Mouse (Mus musculus): ENCODE data around the gene Samsn1. TPM values are rescaled to one million over a fixed set of nuclear protein-coding genes. Genes with fewer than 3 reads are reported as not detected.

The Samsn1 gene
- polyA plus RNA-seq, 1 experiment from 2014 or later = 2.2 TPM

DNA sequence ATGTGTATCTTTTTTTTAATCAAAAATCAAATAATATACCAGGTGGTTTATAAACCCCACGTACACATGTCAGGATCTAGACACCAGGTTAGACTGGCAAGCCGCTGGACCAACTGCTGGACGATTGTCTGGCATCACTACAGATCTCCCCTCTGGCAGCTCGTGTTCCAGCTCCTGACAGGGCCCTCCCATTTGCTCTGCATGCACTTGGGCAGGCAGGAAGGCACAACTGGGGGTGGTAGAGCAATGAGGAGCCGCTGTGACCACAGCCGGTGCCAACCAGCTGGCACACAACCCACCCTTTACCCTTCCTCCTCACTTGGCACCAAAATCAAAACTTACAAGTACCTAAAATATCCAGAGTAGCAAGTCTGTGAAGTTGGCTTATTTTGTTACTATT lies 156.6 kb downstream of the Samsn1 start:
- Histone ChIP-seq H3K36me3 (no peaks in the 10 kb centered on the region), H3K27me3 (no peaks in the 10 kb centered on the region), H3K27ac (no peak overlapping the region), H3K4me3 (no peak overlapping the region), H3K4me2 (replicated peaks) (no peak overlapping the region), H3K4me1 (no peaks in the 10 kb centered on the region), H3K9ac (no peak overlapping the region), H3K9me3 (no peaks in the 10 kb centered on the region)
- ATAC-seq (ENCODE audit: insufficient number of reproducible peaks, insufficient read depth, low FRiP score, low TSS enrichment) = no peak
- WGBS = 77% methylated on average over 6 of the region's 6 CpGs

DNA sequence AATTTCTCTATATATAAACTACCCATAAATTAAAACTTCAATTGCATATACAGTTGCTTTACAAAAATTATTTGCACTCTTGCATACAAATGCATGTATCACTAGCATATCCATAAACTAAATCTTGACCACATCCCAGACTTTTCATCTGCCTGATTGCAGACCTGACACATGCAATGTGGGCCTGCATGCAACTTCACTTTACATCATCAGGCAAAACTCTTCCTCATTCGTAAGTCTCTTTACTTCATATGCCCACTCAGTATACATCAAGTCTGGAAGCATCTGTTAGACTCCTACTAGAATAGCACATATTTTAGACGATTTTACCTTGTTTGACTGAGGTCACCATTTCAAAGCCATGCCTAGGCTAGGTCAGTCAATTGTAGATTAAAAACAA lies 157.4 kb downstream of the Samsn1 start:
- H3K36me3 ChIP-seq = no peaks in the 10 kb centered on the region
- H3K9me3 ChIP-seq = no peaks in the 10 kb centered on the region
- 69% methylated on average over 2 of the region's 2 CpGs for WGBS
- no peaks in the 10 kb centered on the region for H3K4me1 ChIP-seq
- ATAC-seq (ENCODE audit: insufficient number of reproducible peaks, insufficient read depth, low FRiP score, low TSS enrichment) = no peak
- no peak overlapping the region for H3K9ac ChIP-seq
- H3K4me2 ChIP-seq (replicated peaks) = no peak overlapping the region
- no peak overlapping the region for H3K4me3 ChIP-seq
- no peak overlapping the region for H3K27ac ChIP-seq
- no peaks in the 10 kb centered on the region for H3K27me3 ChIP-seq

DNA sequence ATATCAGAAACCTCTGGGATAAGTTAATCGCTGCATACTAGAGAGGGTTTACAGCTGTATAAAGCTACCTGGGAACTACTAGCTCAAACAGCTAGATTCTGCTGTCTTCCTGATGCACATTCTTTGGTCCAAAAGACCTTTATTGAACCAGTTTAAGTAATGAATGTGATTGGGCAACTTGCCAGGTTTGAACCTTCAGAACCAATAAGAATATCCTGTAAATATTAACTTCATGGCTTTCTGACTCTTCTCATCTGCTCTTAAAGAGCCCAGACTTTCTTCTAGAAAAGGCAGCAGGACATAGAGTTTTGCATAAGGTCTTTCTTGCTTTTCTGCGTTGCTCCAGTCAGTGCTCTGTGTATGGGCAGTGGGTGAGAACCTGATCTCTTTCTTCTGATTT lies 165.7 kb downstream of the Samsn1 start:
- ATAC-seq (ENCODE audit: insufficient number of reproducible peaks, insufficient read depth, low FRiP score, low TSS enrichment) = no peak

DNA sequence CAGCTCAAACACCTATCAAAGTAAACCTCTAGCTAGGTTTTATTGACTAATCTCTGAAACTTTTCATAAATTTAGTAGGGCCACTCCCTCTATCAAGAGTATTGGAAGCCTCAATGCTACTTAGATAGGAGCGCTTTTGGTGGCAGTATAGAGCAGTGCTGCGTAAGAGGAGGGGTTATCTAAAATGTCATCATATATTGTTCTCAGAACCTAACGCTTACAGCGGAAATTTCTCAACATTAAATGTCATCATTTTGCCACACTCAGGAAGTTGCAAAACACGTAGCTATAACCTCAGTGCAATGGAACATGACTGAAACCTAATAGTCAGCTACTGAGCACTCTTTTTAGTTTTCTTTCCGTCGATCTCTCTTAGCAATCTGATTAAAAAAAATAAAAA lies 166.7 kb downstream of the Samsn1 start:
- H3K36me3 ChIP-seq = no peaks in the 10 kb centered on the region
- no peaks in the 10 kb centered on the region for H3K4me1 ChIP-seq
- no peak overlapping the region for H3K4me2 ChIP-seq (replicated peaks)
- H3K9ac ChIP-seq = no peak overlapping the region
- no peaks in the 10 kb centered on the region for H3K9me3 ChIP-seq
- no peak overlapping the region for H3K27ac ChIP-seq
- H3K27me3 ChIP-seq = no peaks in the 10 kb centered on the region
- no peak for ATAC-seq (ENCODE audit: insufficient number of reproducible peaks, insufficient read depth, low FRiP score, low TSS enrichment)
- H3K4me3 ChIP-seq = no peak overlapping the region
- WGBS = 79% methylated on average over 7 of the region's 7 CpGs

More for the DNA sequence above, 165.7 kb downstream of the Samsn1 start:
- no peak overlapping the region for H3K27ac ChIP-seq
- H3K4me2 ChIP-seq (replicated peaks) = no peak overlapping the region
- H3K4me3 ChIP-seq = no peak overlapping the region
- H3K4me1 ChIP-seq = no peaks in the 10 kb centered on the region
- no peaks in the 10 kb centered on the region for H3K9me3 ChIP-seq
- 78% methylated on average over 2 of the region's 2 CpGs for WGBS
- H3K36me3 ChIP-seq = no peaks in the 10 kb centered on the region
- H3K27me3 ChIP-seq = no peaks in the 10 kb centered on the region
- H3K9ac ChIP-seq = no peak overlapping the region

DNA sequence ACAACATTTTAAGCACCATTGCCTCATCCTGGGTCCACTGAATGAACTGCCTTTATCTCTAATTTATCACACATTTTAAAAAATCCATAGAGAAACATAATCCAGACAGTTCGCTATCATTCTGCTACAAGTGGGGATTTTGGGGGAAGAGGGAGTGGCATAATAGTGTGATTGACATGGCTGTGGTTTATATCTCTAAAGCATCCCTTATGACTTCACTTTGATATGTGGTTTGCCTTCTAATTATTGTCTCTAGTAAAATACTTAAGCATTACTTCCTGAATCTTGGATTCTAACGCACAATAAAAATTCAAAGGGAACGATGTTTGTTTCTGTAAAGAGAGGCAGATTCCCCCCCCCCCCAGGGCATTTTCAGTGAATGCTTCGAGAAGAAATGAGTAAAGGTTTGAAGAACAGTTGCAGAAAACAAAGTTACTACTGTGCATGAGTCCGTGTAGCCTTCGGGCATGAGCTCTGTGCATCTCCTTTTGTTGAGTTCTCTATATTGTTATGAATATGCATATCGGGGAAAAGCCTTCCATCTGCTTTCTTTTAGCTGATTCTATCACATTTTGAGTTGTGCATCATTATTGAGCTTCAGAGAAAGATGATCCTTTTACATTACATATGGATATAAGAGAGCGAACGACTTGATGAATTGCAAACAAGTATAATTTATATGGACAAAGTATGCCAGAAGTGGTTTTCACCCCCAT lies 168.4 kb downstream of the Samsn1 start:
- no peak for ATAC-seq (ENCODE audit: insufficient number of reproducible peaks, insufficient read depth, low FRiP score, low TSS enrichment)
- 76% methylated on average over 9 of the region's 9 CpGs for WGBS
- no peaks in the 10 kb centered on the region for H3K27me3 ChIP-seq
- no peak overlapping the region for H3K4me3 ChIP-seq
- H3K36me3 ChIP-seq = no peaks in the 10 kb centered on the region
- H3K27ac ChIP-seq = no peak overlapping the region
- H3K9ac ChIP-seq = no peak overlapping the region
- no peaks in the 10 kb centered on the region for H3K4me1 ChIP-seq
- no peak overlapping the region for H3K4me2 ChIP-seq (replicated peaks)
- H3K9me3 ChIP-seq = no peaks in the 10 kb centered on the region

DNA sequence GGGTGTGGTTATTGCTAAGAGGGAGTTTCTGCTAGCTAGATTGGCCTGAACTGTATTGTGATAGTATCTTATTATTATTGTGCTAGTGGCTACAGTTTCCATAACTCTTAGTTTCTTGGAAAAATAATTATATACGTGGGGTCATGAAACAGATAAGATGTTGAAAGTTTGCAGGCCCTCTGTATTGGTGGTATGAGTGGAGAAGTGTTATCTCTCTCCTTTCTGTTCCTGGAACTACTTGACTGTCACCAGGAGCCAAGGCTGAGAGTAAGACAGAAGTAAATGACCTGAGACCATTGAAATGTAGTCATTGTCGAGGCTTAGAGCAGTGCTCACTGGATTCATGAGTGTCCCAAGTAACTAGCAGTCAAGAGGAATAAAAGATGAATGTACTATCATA lies 169.6 kb downstream of the Samsn1 start:
- H3K4me2 ChIP-seq (replicated peaks) = no peak overlapping the region
- whole genome bisulfite sequencing = 77% methylated on average over 2 of the region's 2 CpGs
- H3K4me3 ChIP-seq = no peak overlapping the region
- H3K27ac ChIP-seq = no peak overlapping the region
- no peaks in the 10 kb centered on the region for H3K27me3 ChIP-seq
- no peaks in the 10 kb centered on the region for H3K36me3 ChIP-seq
- no peaks in the 10 kb centered on the region for H3K9me3 ChIP-seq
- ATAC-seq (ENCODE audit: insufficient number of reproducible peaks, insufficient read depth, low FRiP score, low TSS enrichment) = no peak
- no peak overlapping the region for H3K9ac ChIP-seq
- H3K4me1 ChIP-seq = no peaks in the 10 kb centered on the region

DNA sequence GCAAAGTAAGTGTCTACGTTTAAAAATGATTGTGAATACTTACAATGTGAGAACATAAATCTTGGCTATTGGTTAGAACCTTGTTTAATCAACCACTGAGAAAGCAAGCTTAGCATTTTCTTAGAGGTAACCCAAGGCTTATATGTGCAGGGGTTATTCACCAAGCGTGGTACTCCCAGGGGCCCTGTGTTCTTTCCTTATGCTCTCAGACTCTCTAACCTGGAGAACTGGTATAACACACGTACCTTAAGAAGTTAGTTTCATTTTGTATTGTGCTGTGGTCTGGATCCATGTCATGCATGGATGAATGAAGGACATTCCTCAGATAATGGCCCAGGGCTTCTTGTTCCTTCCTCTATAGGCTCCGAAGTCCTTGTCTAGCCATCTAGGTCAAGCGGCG lies 173.0 kb downstream of the Samsn1 start:
- no peaks in the 10 kb centered on the region for H3K4me1 ChIP-seq
- no peak overlapping the region for H3K9ac ChIP-seq
- H3K4me2 ChIP-seq (replicated peaks) = no peak overlapping the region
- no peaks in the 10 kb centered on the region for H3K36me3 ChIP-seq
- H3K27me3 ChIP-seq = no peaks in the 10 kb centered on the region
- no peak overlapping the region for H3K27ac ChIP-seq
- H3K9me3 ChIP-seq = no peaks in the 10 kb centered on the region
- no peak for ATAC-seq (ENCODE audit: insufficient number of reproducible peaks, insufficient read depth, low FRiP score, low TSS enrichment)
- H3K4me3 ChIP-seq = no peak overlapping the region
- 84% methylated on average over 6 of the region's 6 CpGs for WGBS

DNA sequence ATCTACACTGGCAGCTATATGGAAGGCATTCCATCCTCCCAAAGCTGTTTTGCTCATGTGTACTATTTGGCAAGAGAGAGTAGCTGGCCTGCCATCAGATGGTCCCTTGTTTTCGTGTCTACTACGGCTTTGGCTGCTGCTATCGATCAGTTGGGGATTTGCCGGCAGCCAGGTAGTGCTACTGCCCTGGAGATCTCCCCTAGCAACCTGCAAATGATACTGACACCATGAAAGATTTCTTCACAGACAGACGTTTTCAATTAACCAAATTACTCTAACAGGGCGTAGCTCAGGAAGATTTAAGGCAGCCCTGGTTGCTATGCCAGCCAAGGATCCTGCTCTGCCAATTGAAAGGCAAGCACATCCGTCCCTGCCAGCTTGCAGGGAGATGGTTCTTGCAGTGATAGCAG lies 178.4 kb downstream of the Samsn1 start:
- H3K4me3 ChIP-seq = no peak overlapping the region
- H3K4me2 ChIP-seq (replicated peaks) = no peak overlapping the region
- no peaks in the 10 kb centered on the region for H3K9me3 ChIP-seq
- H3K36me3 ChIP-seq = no peaks in the 10 kb centered on the region
- 39% methylated on average over 7 of the region's 7 CpGs for WGBS
- no peaks in the 10 kb centered on the region for H3K27me3 ChIP-seq
- ATAC-seq (ENCODE audit: insufficient number of reproducible peaks, insufficient read depth, low FRiP score, low TSS enrichment) = no peak
- no peak overlapping the region for H3K27ac ChIP-seq
- no peak overlapping the region for H3K9ac ChIP-seq
- H3K4me1 ChIP-seq = no peaks in the 10 kb centered on the region

DNA sequence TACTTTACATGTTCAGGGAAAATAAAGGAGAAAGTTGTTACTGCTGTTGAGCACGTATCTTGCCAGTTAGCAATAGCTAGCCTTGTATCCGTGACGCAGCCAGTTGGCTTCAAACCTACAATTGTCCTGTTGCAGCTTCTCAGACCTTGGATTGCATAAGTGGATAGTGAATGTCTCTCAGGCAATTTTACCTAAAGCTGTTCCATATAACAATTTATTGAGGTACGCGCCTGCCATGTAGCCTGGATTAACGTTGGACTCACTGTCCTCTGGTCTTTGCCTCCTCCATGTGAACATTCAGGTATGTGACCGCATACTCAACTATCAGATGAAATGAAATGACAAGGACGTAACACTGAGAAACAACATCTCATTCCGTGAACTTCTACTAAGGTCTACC lies 179.1 kb downstream of the Samsn1 start:
- Histone ChIP-seq H3K36me3 (no peaks in the 10 kb centered on the region), H3K27ac (no peak overlapping the region), H3K9ac (no peak overlapping the region), H3K4me3 (no peak overlapping the region), H3K27me3 (no peaks in the 10 kb centered on the region), H3K4me2 (replicated peaks) (no peak overlapping the region), H3K4me1 (no peaks in the 10 kb centered on the region), H3K9me3 (no peaks in the 10 kb centered on the region)
- ATAC-seq (ENCODE audit: insufficient number of reproducible peaks, insufficient read depth, low FRiP score, low TSS enrichment) = no peak
- WGBS = 94% methylated on average over 9 of the region's 9 CpGs

DNA sequence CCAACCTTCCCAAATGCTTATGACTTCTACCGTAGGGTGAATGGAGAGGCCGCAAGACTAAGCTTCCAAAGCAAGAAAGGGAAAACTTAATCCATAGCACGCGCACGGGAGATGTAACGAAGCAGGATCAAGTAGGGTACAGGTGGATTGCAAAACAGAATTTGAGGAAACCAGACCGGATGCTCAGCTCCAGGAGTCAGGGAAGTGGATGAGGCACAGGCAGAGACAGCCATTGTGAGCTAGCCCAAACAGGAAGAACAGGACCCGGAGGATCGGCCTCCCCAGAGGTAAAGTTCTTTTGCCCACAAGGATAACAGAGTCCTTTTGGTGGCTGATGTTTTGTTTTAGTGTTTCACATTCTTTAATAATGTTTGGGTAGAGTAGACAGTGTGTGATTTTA lies 179.5 kb downstream of the Samsn1 start:
- H3K27ac ChIP-seq = no peak overlapping the region
- H3K27me3 ChIP-seq = no peaks in the 10 kb centered on the region
- WGBS = 83% methylated on average over 9 of the region's 9 CpGs
- no peak for ATAC-seq (ENCODE audit: insufficient number of reproducible peaks, insufficient read depth, low FRiP score, low TSS enrichment)
- no peaks in the 10 kb centered on the region for H3K4me1 ChIP-seq
- H3K4me3 ChIP-seq = no peak overlapping the region
- H3K4me2 ChIP-seq (replicated peaks) = no peak overlapping the region
- no peaks in the 10 kb centered on the region for H3K36me3 ChIP-seq
- no peaks in the 10 kb centered on the region for H3K9me3 ChIP-seq
- no peak overlapping the region for H3K9ac ChIP-seq

DNA sequence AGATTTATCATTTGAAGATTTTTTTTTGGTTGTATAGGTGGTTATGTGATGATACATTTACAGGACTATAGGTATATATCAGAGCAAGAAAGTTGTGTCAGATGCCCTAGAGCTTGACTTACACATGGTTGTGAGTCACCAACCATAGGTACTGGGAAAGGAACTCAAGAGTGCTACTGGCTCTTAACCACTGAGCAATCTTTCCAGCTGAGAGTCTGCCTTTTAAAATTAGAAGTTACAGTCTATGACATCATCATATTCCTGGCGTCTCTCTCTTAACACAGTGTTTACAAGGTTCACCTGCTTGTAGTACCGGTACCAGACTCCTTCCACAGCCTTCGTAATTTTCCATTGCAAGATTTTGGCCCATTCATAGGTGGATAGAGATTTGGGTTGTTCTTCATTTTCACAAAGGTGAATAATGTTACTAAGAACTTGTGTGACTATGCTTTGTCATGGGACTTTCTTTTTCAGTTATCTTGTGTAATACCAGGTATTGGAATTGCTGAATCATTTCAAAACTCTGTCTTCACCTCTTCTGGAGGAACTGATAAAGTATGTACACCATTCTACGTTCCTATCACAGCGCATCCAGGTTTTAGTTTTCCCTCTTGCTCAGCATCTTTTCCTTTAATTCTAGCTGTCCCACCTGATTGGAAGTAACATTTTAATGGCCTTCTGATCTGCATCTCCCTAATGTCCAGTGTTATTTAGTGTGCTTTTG lies 184.2 kb downstream of the Samsn1 start:
- no peaks in the 10 kb centered on the region for H3K4me1 ChIP-seq
- no peak overlapping the region for H3K4me2 ChIP-seq (replicated peaks)
- no peaks in the 10 kb centered on the region for H3K9me3 ChIP-seq
- no peak overlapping the region for H3K4me3 ChIP-seq
- H3K27me3 ChIP-seq = no peaks in the 10 kb centered on the region
- no peak overlapping the region for H3K9ac ChIP-seq
- no peak overlapping the region for H3K27ac ChIP-seq
- no peak for ATAC-seq (ENCODE audit: insufficient number of reproducible peaks, insufficient read depth, low FRiP score, low TSS enrichment)
- WGBS = 92% methylated on average over 5 of the region's 5 CpGs
- H3K36me3 ChIP-seq = no peaks in the 10 kb centered on the region

DNA sequence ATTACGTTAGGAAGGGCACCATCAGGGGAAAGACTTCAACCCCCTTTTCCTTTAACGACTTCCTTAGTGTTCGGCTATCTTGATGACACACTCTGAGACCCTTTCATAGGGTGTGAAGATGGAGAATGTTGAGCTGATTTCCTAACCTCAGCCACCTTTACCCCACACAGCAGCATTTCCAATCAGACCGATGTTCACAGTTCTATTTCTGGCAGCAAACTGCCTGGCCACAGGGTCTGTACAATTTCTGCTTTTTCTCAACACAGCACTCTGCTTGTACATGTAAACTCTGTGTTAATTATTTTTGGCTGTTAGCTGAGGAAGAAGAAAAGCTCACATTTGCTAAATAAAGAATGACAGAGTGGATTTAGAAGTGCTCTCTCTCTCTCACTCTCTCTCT lies 190.7 kb downstream of the Samsn1 start:
- Histone ChIP-seq H3K36me3 (no peaks in the 10 kb centered on the region), H3K27ac (no peak overlapping the region), H3K4me2 (replicated peaks) (no peak overlapping the region), H3K4me3 (no peak overlapping the region), H3K4me1 (no peaks in the 10 kb centered on the region), H3K27me3 (no peaks in the 10 kb centered on the region), H3K9ac (no peak overlapping the region), H3K9me3 (no peaks in the 10 kb centered on the region)
- no peak for ATAC-seq (ENCODE audit: insufficient number of reproducible peaks, insufficient read depth, low FRiP score, low TSS enrichment)
- 76% methylated on average over 4 of the region's 4 CpGs for WGBS
